Mouse (Mus musculus): ENCODE data around the gene Jade2.

DNA sequence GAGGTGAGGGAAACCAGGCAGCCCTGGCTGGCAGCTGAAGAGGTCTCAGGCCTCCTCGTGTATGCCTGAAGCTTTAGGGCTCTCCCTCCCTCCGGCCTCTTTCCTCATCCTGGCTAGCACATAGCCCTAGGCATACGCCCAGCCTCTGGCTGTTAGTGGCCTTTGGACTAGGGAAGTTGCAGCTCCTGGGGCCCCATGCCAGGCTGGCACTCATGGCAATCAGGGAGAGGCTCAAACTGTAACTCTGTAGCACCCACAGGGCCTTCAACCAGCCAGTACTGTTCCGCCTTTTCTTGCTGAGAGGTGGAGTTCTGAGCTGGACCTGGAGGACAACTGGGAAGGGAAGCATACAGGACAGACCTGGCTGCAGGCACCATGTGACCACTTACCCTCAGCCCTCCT lies 19.5 kb upstream of the Jade2 start:
- no peak for TF ChIP-seq POLR2A (IDR thresholded peaks at IDR 0.05; ENCODE audit: insufficient read depth, low read length)
- TF ChIP-seq CTCF (IDR thresholded peaks at IDR 0.05; ENCODE audit: low read depth, low read length), result no peak
